Mouse (Mus musculus) heart, adult 2 months (tissue): ENCODE measurements at regions not wholly inside any gene's neighbourhood (a gene's known extent, or its start where the extent isn't known, plus 50 kb on each side); places are given as distances from the start of the nearest gene placed in this dataset.
A peak's percentile ranks its signal among the peaks of the same experiment; 100 is the strongest.

Experiments used
- CTCF ChIP-seq: fragments of 200-600 bp; IDR thresholded peaks from 2 replicates; pipeline ENCODE4 v1.8.1; 2022; ENCODE audit warnings: antibody characterized with exemption, mild to moderate bottlenecking, moderate library complexity
- POLR2A ChIP-seq: fragments of 200-500 bp; IDR thresholded peaks from 2 replicates; pipeline ENCODE4 v1.6.1; 2011; ENCODE audit warnings: mild to moderate bottlenecking, low read depth, low read length, control low read depth; ENCODE audit not compliant: insufficient read depth

- TF ChIP-seq POLR2A (no peak), CTCF (peak; percentile 37)
These were observed 113.1 kb downstream of the Slc38a4 start for GRCm38 (mm10) chr15:96942651-96943050.
